Mouse (Mus musculus) ES-E14 (cell line): ENCODE data around the gene Slc16a3. TPM values are rescaled to one million over a fixed set of nuclear protein-coding genes. Genes with fewer than 3 reads are reported as not detected.

ENCODE experiments used
- DNase-seq: peaks from one replicate; pipeline ENCODE4 v3.0.0-alpha.2; 2013; ENCODE audit warnings: low read depth, low spot score
- H3K27ac ChIP-seq: 2 replicates; pipeline ENCODE4 v1.5.1; 2012; ENCODE audit warnings: low read depth, mild to moderate bottlenecking, low read length, moderate library complexity, mixed read lengths; ENCODE audit not compliant: poor library complexity, insufficient read depth, severe bottlenecking
- H3K36me3 ChIP-seq: 2 replicates; pipeline ENCODE4 v1.6.1; 2012; ENCODE audit warnings: mild to moderate bottlenecking, low read length, moderate library complexity, mixed read lengths; ENCODE audit not compliant: control insufficient read depth, poor library complexity, insufficient read depth, severe bottlenecking
- H3K4me1 ChIP-seq, 2 experiments: fragments of 150-350 bp in 1 of 2; sonication (generic) in 1 of 2; 2 replicates each; pipeline ENCODE4 v1.6.1; 2012; ENCODE audit warnings: low read length in 2 of 2, mild to moderate bottlenecking in 1 of 2, mixed read lengths in 1 of 2; ENCODE audit not compliant: control insufficient read depth in 2 of 2, insufficient read depth in 2 of 2, poor library complexity in 1 of 2
- H3K4me3 ChIP-seq, 2 experiments: fragments of 150-350 bp in 1 of 2; sonication (generic) in 1 of 2; 2 replicates each; pipeline ENCODE4 v1.5.1; 2012; ENCODE audit warnings: low read length in 2 of 2, low read depth in 1 of 2, mild to moderate bottlenecking in 1 of 2, mixed read lengths in 1 of 2; ENCODE audit not compliant: insufficient read depth in 1 of 2, poor library complexity in 1 of 2, severe bottlenecking in 1 of 2
- H3K9ac ChIP-seq: 2 replicates; pipeline ENCODE4 v1.6.1; 2012; ENCODE audit warnings: low read depth, mild to moderate bottlenecking, low read length, mixed read lengths; ENCODE audit not compliant: poor library complexity, insufficient read depth, severe bottlenecking
- H3K9me3 ChIP-seq: fragments of 150-350 bp; sonication (generic); 2 replicates; pipeline ENCODE4 v1.6.1; 2012; ENCODE audit warnings: low read depth, mild to moderate bottlenecking, low read length; ENCODE audit not compliant: control insufficient read depth, insufficient read depth
- CHD2 ChIP-seq: IDR thresholded peaks from 2 replicates; pipeline ENCODE4 v1.6.1; 2014; ENCODE audit warnings: mild to moderate bottlenecking, low read depth, low read length, inconsistent platforms
- HCFC1 ChIP-seq: IDR thresholded peaks from 2 replicates; pipeline ENCODE4 v1.6.1; 2012; ENCODE audit warnings: low read length, inconsistent platforms, borderline replicate concordance; ENCODE audit not compliant: insufficient read depth
- MAFK ChIP-seq: IDR thresholded peaks from 2 replicates; pipeline ENCODE4 v1.6.1; 2014; ENCODE audit warnings: mild to moderate bottlenecking, low read depth, low read length, inconsistent platforms; ENCODE audit not compliant: insufficient read depth
- ZC3H11A ChIP-seq: IDR thresholded peaks from 2 replicates; pipeline ENCODE4 v1.6.1; 2012; ENCODE audit warnings: low read depth, mild to moderate bottlenecking, inconsistent platforms, low read length, borderline replicate concordance
- ZNF384 ChIP-seq: IDR thresholded peaks from 2 replicates; pipeline ENCODE4 v1.6.1; 2012; ENCODE audit warnings: low read depth, low read length, inconsistent platforms
- in situ Hi-C, 2 experiments: fragments of 600-800 bp; cut with MboI; formaldehyde crosslinking; loops; one replicate each; pipeline ENCODE4 v1.15.1; 2025; ENCODE audit warnings: low sequenced_read_pairs in 2 of 2, inconsistent platforms in 1 of 2; ENCODE audit not compliant: unreplicated experiment in 2 of 2
- total RNA-seq: library from RNA; depleted of rRNA; stranded (reverse); fragments of 300-350 nt; gene quantifications from 2 replicates; pipeline ENCODE4 v1.2.3, GENCODE M21; 2012

Gene Slc16a3
- total RNA-seq, 1 experiment, result 261 TPM

GRCm38 (mm10) chr11:120940959-120941358 lies 7.3 kb upstream of the Slc16a3 start:
- in situ Hi-C loops, result no loop called here
- no peak overlapping the region for H3K9ac ChIP-seq
- H3K4me3 ChIP-seq, result no peak overlapping the region
- H3K27ac ChIP-seq, result no peak overlapping the region
- no peaks in the 10 kb centered on the region for H3K9me3 ChIP-seq
- no peak for DNase-seq
- H3K36me3 ChIP-seq, result no peaks in the 10 kb centered on the region
- H3K4me1 ChIP-seq, result peaks cover 0 to 25% of the 10 kb centered on the region in 2 experiments; a peak in 1 of 4 replicates
- TF ChIP-seq ZC3H11A (no peak), ZNF384 (no peak), MAFK (no peak), HCFC1 (no peak), CHD2 (no peak)

- DNase-seq, result no peak
- Histone ChIP-seq H3K27ac (no peak overlapping the region), H3K9ac (no peak overlapping the region), H3K4me1 (peaks cover 0 to 24% of the 10 kb centered on the region in 2 experiments; a peak in 1 of 4 replicates), H3K4me3 (no peak overlapping the region), H3K36me3 (no peaks in the 10 kb centered on the region), H3K9me3 (no peaks in the 10 kb centered on the region)
- in situ Hi-C loops, result no loop called here
- TF ChIP-seq ZC3H11A (no peak), HCFC1 (no peak), ZNF384 (no peak), MAFK (no peak), CHD2 (no peak)
Observed at GRCm38 (mm10) chr11:120945266-120945665, 3.0 kb upstream of the Slc16a3 start.

GRCm38 (mm10) chr11:120945926-120946325 lies 2.4 kb upstream of the Slc16a3 start:
- Histone ChIP-seq H3K36me3 (no peaks in the 10 kb centered on the region), H3K9ac (no peak overlapping the region), H3K9me3 (no peaks in the 10 kb centered on the region), H3K4me3 (no peak overlapping the region), H3K4me1 (peaks cover 0 to 25% of the 10 kb centered on the region in 2 experiments; a peak in 2 of 4 replicates), H3K27ac (no peak overlapping the region)
- in situ Hi-C loops, result no loop called here
- DNase-seq, result no peak
- no peak for TF ChIP-seq ZNF384
- no peak for TF ChIP-seq CHD2
- no peak for TF ChIP-seq HCFC1
- no peak for TF ChIP-seq MAFK
- no peak for TF ChIP-seq ZC3H11A

GRCm38 (mm10) chr11:120948861-120949851 lies 876 bp downstream of the Slc16a3 start:
- Histone ChIP-seq H3K9me3 (no peaks in the 10 kb centered on the region), H3K36me3 (peaks cover 8% of the 10 kb centered on the region; the same call in 1 of the 2 replicates), H3K4me1 (peaks cover 3 to 42% of the 10 kb centered on the region in 2 experiments; a peak in 3 of 4 replicates), H3K4me3 (peak overlapping the region; percentile 76 to 86), H3K27ac (peak overlapping the region; percentile 16; the same call in 1 of the 2 replicates), H3K9ac (peak overlapping the region; percentile 77)
- no peak for TF ChIP-seq ZNF384
- no peak for TF ChIP-seq CHD2
- no peak for TF ChIP-seq MAFK
- TF ChIP-seq HCFC1, result no peak
- no peak for TF ChIP-seq ZC3H11A
- no peak for DNase-seq
- in situ Hi-C loops, result no loop called here
